Mouse (Mus musculus) Muller cell, postnatal 12 days (primary cell): ENCODE measurements around the gene Nlgn1.

Source experiments
- DNase-seq: peaks from one replicate; pipeline ENCODE4 v3.0.0-alpha.2; 2015; ENCODE audit errors: inconsistent ontology term

Gene Nlgn1

GRCm38 (mm10) chr3:26332400-26333238 is at the start of gene Nlgn1:
Gene Nlgn1 (minus strand): TSS chr3:26332460.
- DNase-seq, result peak; percentile 33

GRCm38 (mm10) chr3:26378272-26378671 is 46.0 kb upstream of the Nlgn1 start:
- DNase-seq, result peak; percentile 85

GRCm38 (mm10) chr3:26355082-26355481 is 22.8 kb upstream of the Nlgn1 start:
- DNase-seq, result no peak

- peak; percentile 69 for DNase-seq
These were observed 22.3 kb upstream of the Nlgn1 start for GRCm38 (mm10) chr3:26354483-26355030.

GRCm38 (mm10) chr3:26337495-26337894 is 5.2 kb upstream of the Nlgn1 start:
- DNase-seq, result no peak

- DNase-seq, result peak; percentile 74
These were observed 1.1 kb upstream of the Nlgn1 start for GRCm38 (mm10) chr3:26333239-26333811.

- peak; percentile 80 for DNase-seq
These were observed 841 bp downstream of the Nlgn1 start for GRCm38 (mm10) chr3:26331177-26332061.

- DNase-seq, result no peak
These were observed 1.4 kb downstream of the Nlgn1 start for GRCm38 (mm10) chr3:26330863-26331176.

GRCm38 (mm10) chr3:26330019-26330418 is 2.2 kb downstream of the Nlgn1 start:
- DNase-seq, result peak; percentile 57

- peak; percentile 41 for DNase-seq
These were observed 7.8 kb downstream of the Nlgn1 start for GRCm38 (mm10) chr3:26324510-26324909.

GRCm38 (mm10) chr3:26317397-26317796 is 14.9 kb downstream of the Nlgn1 start:
- peak; percentile 55 for DNase-seq

- DNase-seq, result peak; percentile 77
These were observed 34.4 kb downstream of the Nlgn1 start for GRCm38 (mm10) chr3:26297869-26298268.

- peak; percentile 74 for DNase-seq
These were observed 61.1 kb downstream of the Nlgn1 start for GRCm38 (mm10) chr3:26270894-26271795.

GRCm38 (mm10) chr3:26246564-26246963 is 85.7 kb downstream of the Nlgn1 start:
- DNase-seq, result no peak

- DNase-seq, result no peak
These were observed 89.0 kb downstream of the Nlgn1 start for GRCm38 (mm10) chr3:26243274-26243673.

- no peak for DNase-seq
These were observed 102.3 kb downstream of the Nlgn1 start for GRCm38 (mm10) chr3:26230006-26230405.

- DNase-seq, result peak; percentile 82
These were observed 103.4 kb downstream of the Nlgn1 start for GRCm38 (mm10) chr3:26228827-26229226.

- peak; percentile 83 for DNase-seq
These were observed 104.0 kb downstream of the Nlgn1 start for GRCm38 (mm10) chr3:26228172-26228781.

GRCm38 (mm10) chr3:26223500-26223899 is 108.8 kb downstream of the Nlgn1 start:
- DNase-seq, result peak; percentile 75

GRCm38 (mm10) chr3:26216231-26216630 is 116.0 kb downstream of the Nlgn1 start:
- peak; percentile 63 for DNase-seq
